Mouse (Mus musculus): ENCODE measurements at regions not wholly inside any gene's neighbourhood (a gene's known extent, or its start where the extent isn't known, plus 50 kb on each side); places are given as distances from the start of the nearest gene placed in this dataset.

DNA sequence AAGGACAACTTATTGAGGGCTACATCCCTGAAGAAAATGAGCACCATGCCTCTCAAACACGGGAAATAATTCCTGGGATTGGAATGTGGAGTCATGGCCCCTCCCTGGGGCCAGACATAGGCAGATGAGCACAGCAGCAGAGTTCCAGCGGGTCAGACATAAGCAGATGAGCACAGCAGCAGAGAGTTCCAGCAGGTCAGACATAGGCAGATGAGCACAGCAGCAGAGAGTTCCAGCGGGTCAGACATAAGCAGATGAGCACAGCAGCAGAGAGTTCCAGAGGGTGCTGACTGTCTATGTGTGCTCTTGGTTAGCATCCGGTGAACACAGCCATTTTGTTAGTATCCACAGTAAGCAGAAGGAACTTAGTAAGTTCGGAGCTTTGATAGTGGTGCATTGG, 126.2 kb upstream of the Ptprm start:
- Histone ChIP-seq H3K9me3 (ENCODE audit: low read length) (peaks cover 5% of the 10 kb centered on the region; the same call in 1 of the 2 replicates), H3K27ac (no peak overlapping the region), H3K27me3 (ENCODE audit: insufficient read depth, low read length) (no peaks in the 10 kb centered on the region), H3K9ac (replicated peaks; ENCODE audit: low read length) (no peak overlapping the region), H3K4me3 (ENCODE audit: low read length) (no peak overlapping the region), H3K4me2 (ENCODE audit: low read depth, low read length) (no peak overlapping the region), H3K4me1 (ENCODE audit: insufficient read depth, low read length) (no peaks in the 10 kb centered on the region), H3K36me3 (ENCODE audit: insufficient read depth, low read length) (no peaks in the 10 kb centered on the region)
- 78% methylated on average over 5 of the region's 5 CpGs for WGBS
- TF ChIP-seq CTCF (IDR thresholded peaks at IDR 0.05; ENCODE audit: low read depth), result no peak
- DNase-seq (ENCODE audit: low spot score), result no peak
- ATAC-seq, result no peak

DNA sequence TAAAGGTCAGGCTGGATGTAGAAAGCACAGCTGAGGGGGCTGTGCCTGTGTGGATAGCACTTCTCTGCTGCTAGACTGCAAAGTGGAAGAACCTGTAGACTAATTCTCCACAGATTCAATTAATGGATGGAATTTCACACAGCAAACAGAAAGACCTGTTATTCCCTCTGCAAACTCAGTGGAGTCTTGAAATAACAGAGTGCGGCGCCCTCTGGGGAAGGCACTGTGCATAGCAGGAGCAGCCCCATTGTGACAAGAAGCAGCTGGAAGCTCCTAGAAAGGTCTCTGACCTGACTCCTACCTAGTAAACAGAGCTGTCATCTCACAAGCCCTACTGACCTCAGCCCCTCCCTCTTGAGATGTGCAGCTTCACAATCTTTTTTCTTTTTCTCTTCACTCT, 118.9 kb upstream of the Ptprm start:
- H3K4me3 ChIP-seq (ENCODE audit: low read length), result no peak overlapping the region
- TF ChIP-seq CTCF (IDR thresholded peaks at IDR 0.05; ENCODE audit: low read depth), result peak; percentile 86
- no peak for ATAC-seq
- peak; percentile 85 for DNase-seq (ENCODE audit: low spot score)
- H3K36me3 ChIP-seq (ENCODE audit: insufficient read depth, low read length), result no peaks in the 10 kb centered on the region
- no peak overlapping the region for H3K27ac ChIP-seq
- H3K4me2 ChIP-seq (ENCODE audit: low read depth, low read length), result no peak overlapping the region
- no peak overlapping the region for H3K9ac ChIP-seq (replicated peaks; ENCODE audit: low read length)
- H3K27me3 ChIP-seq (ENCODE audit: insufficient read depth, low read length), result no peaks in the 10 kb centered on the region
- no peaks in the 10 kb centered on the region for H3K4me1 ChIP-seq (ENCODE audit: insufficient read depth, low read length)
- WGBS, result 34% methylated on average over 2 of the region's 2 CpGs
- H3K9me3 ChIP-seq (ENCODE audit: low read length), result peaks cover 5% of the 10 kb centered on the region; the same call in 1 of the 2 replicates

DNA sequence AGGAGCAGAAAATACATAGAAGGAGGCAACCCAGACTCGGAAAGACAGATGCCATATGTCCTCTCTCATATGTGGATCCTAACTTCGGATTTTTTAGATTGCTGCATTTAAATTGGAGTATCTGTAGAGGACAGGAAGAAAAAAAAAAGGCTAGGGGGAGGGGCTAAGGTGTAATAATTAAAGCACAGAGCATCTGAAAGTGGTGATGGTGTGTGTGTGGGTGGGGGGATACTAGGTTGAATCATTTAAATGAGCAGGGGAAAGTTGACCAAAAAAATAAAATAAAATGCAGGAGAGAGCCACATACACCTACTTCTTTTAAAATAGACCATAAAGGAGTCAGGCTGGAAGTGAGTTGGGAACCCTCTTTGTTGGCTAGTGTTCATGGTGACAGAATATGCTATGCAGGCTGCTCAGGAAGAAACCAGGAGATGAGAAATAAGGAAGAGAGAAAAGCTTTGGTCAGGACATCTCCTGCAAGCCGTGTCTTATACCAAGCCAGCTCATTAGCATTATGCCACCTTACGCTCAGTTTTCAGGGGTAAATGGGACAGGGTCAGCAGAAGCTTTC, 104.7 kb upstream of the Ptprm start:
- no peaks in the 10 kb centered on the region for H3K27me3 ChIP-seq (ENCODE audit: insufficient read depth, low read length)
- no peak overlapping the region for H3K27ac ChIP-seq
- DNase-seq (ENCODE audit: low spot score) (no peak), ATAC-seq (no peak)
- 80% methylated on average over 4 of the region's 4 CpGs for WGBS
- H3K9ac ChIP-seq (replicated peaks; ENCODE audit: low read length), result no peak overlapping the region
- no peak for TF ChIP-seq CTCF (IDR thresholded peaks at IDR 0.05; ENCODE audit: low read depth)
- no peaks in the 10 kb centered on the region for H3K9me3 ChIP-seq (ENCODE audit: low read length)
- no peaks in the 10 kb centered on the region for H3K36me3 ChIP-seq (ENCODE audit: insufficient read depth, low read length)
- H3K4me3 ChIP-seq (ENCODE audit: low read length), result no peak overlapping the region
- no peak overlapping the region for H3K4me2 ChIP-seq (ENCODE audit: low read depth, low read length)
- H3K4me1 ChIP-seq (ENCODE audit: insufficient read depth, low read length), result no peaks in the 10 kb centered on the region

DNA sequence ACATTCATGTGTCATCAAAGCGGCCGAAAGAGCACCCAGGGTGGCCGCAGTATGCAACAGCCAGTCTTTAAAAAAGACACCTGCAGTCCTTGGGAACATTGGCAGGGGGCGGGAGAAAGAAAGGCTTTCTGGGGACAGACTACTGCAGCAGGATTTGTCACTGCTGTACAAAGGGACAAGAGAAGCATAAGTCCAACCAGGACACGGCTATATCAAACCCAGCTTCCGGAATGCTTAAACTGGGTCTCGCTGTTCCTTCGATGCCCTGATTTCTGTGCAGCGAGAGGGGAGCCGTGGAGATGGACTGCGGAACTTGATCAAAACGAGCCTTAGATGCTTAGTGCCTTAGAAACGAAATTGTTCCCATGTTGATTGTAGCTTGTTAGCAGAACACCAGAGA, 97.7 kb upstream of the Ptprm start:
- no peak overlapping the region for H3K4me3 ChIP-seq (ENCODE audit: low read length)
- no peak overlapping the region for H3K9ac ChIP-seq (replicated peaks; ENCODE audit: low read length)
- H3K36me3 ChIP-seq (ENCODE audit: insufficient read depth, low read length), result no peaks in the 10 kb centered on the region
- H3K4me2 ChIP-seq (ENCODE audit: low read depth, low read length), result no peak overlapping the region
- 61% methylated on average over 13 of the region's 13 CpGs for WGBS
- no peaks in the 10 kb centered on the region for H3K27me3 ChIP-seq (ENCODE audit: insufficient read depth, low read length)
- ATAC-seq, result no peak
- no peaks in the 10 kb centered on the region for H3K4me1 ChIP-seq (ENCODE audit: insufficient read depth, low read length)
- DNase-seq (ENCODE audit: low spot score), result peak; percentile 7
- H3K9me3 ChIP-seq (ENCODE audit: low read length), result no peaks in the 10 kb centered on the region
- H3K27ac ChIP-seq, result no peak overlapping the region
- no peak for TF ChIP-seq CTCF (IDR thresholded peaks at IDR 0.05; ENCODE audit: low read depth)

DNA sequence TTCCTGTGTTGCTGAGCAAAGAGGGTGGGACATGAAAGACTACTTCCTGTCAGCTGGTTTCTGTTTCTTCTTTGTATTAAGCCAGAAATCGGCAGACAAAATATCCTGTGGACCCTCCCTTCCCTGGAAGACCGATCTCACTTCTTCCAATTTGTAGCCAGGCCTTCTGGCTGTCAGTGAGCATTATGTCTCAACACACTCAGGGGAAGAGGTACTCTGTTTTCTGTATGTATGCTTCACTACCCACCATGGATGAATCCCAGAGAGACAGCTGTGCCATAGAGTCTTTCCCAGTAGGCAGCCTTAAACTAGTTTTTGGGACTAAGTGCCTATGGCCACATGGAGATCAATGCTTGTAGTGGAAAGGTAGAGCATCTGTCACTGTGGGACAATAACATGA, 96.8 kb upstream of the Ptprm start:
- no peaks in the 10 kb centered on the region for H3K27me3 ChIP-seq (ENCODE audit: insufficient read depth, low read length)
- no peak for TF ChIP-seq CTCF (IDR thresholded peaks at IDR 0.05; ENCODE audit: low read depth)
- no peak overlapping the region for H3K27ac ChIP-seq
- no peak overlapping the region for H3K4me2 ChIP-seq (ENCODE audit: low read depth, low read length)
- WGBS, result 72% methylated on average over 2 of the region's 2 CpGs
- ATAC-seq, result peak; percentile 29; the same call in 1 of the 2 replicates
- H3K4me1 ChIP-seq (ENCODE audit: insufficient read depth, low read length), result no peaks in the 10 kb centered on the region
- H3K4me3 ChIP-seq (ENCODE audit: low read length), result no peak overlapping the region
- no peaks in the 10 kb centered on the region for H3K9me3 ChIP-seq (ENCODE audit: low read length)
- DNase-seq (ENCODE audit: low spot score), result peak; percentile 31
- H3K9ac ChIP-seq (replicated peaks; ENCODE audit: low read length), result no peak overlapping the region
- no peaks in the 10 kb centered on the region for H3K36me3 ChIP-seq (ENCODE audit: insufficient read depth, low read length)

DNA sequence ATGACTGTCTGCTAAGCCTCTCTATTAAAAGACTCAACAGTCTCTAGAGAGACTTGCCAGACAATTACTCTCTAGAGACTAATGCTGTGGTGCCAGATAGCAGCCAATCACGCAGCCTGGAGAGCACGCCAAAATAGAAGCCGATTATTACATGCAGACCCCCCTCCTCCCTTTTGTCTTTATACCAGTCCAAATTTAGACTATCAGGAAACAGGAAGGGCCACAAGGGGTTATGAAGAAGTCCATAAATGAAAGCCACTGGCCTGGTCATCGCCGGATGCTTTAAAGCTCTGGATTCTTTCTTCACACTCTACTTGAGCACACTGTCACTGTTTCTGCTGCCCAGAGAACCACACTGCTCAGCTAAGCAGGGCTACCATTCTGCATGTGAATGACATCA, 95.8 kb upstream of the Ptprm start:
- Histone ChIP-seq H3K36me3 (ENCODE audit: insufficient read depth, low read length) (no peaks in the 10 kb centered on the region), H3K4me2 (ENCODE audit: low read depth, low read length) (no peak overlapping the region), H3K9me3 (ENCODE audit: low read length) (no peaks in the 10 kb centered on the region), H3K4me1 (ENCODE audit: insufficient read depth, low read length) (no peaks in the 10 kb centered on the region), H3K27me3 (ENCODE audit: insufficient read depth, low read length) (no peaks in the 10 kb centered on the region), H3K4me3 (ENCODE audit: low read length) (no peak overlapping the region), H3K27ac (no peak overlapping the region), H3K9ac (replicated peaks; ENCODE audit: low read length) (no peak overlapping the region)
- WGBS, result 76% methylated on average over 5 of the region's 5 CpGs
- ATAC-seq (no peak), DNase-seq (ENCODE audit: low spot score) (no peak)
- TF ChIP-seq CTCF (IDR thresholded peaks at IDR 0.05; ENCODE audit: low read depth), result no peak

DNA sequence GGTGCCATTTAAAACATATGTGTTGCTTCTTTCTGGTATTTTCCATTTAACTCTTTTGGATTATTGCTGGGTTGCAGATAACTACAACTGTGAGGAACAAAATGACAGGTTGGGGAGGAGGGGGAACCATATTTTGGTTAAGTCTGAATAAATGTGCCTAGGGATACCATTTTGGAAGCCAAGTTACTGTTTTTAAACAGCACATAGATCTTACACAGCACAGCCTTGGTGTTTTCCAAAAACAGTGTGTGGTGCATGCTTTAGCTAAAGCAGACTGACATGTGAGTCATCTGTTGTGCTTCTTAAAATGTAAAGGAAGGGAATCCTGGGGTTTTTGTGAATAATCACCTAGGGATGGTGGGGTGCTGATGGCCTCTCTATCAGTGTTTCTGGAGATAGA, 91.7 kb upstream of the Ptprm start:
- H3K27me3 ChIP-seq (ENCODE audit: insufficient read depth, low read length), result no peaks in the 10 kb centered on the region
- ATAC-seq, result no peak
- TF ChIP-seq CTCF (IDR thresholded peaks at IDR 0.05; ENCODE audit: low read depth), result no peak

More for the DNA sequence above, 91.7 kb upstream of the Ptprm start:
- Histone ChIP-seq H3K27ac (no peak overlapping the region), H3K4me1 (ENCODE audit: insufficient read depth, low read length) (no peaks in the 10 kb centered on the region), H3K9ac (replicated peaks; ENCODE audit: low read length) (no peak overlapping the region), H3K4me2 (ENCODE audit: low read depth, low read length) (no peak overlapping the region), H3K9me3 (ENCODE audit: low read length) (no peaks in the 10 kb centered on the region), H3K36me3 (ENCODE audit: insufficient read depth, low read length) (no peaks in the 10 kb centered on the region), H3K4me3 (ENCODE audit: low read length) (no peak overlapping the region)
- DNase-seq (ENCODE audit: low spot score), result no peak
